25 mouse cellular contexts compared by ENCODE assay signal in the genomic region with DNA sequence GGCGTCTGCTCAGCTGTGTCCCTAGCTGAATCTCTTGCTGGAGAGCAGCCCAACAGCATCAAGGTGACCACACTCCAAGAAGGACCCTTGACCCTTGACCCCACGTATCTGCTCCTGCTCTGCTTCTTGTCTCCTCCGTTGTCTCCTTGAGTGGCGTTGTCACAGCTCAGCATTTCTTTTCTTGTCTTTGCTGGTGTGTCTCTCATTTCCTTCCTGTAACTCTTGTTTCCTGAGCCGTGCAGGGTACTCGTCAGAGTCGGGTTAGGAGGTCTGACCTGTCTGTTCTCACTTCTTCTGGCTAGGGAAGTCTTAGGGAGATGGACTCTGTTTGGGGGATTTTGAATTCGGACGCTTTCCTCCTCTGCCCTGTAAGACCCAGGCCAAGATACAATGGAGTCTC. TPM values are rescaled to one million over a fixed set of nuclear protein-coding genes. Genes with fewer than 3 reads are reported as not detected.
DNase-seq lines count a peak whose midpoint lies in the region; ATAC-seq lines count a peak whose summit lies in the region.
"Had no signal": no experiment of that assay in that cellular context is flagged by ENCODE, and none has a peak within 500 bp of the region (broad histone marks: within the 10 kb centered on the region; RNA-seq: fewer than 3 reads in every experiment).

No protein-coding gene starts in this region.

- peak overlapping the region; percentile 48; the same call in 1 of the 2 replicates for H3K27ac ChIP-seq in heart, embryonic 13.5 days (replicated peaks)
- no peak overlapping the region for H3K27ac ChIP-seq in forebrain, embryonic 11.5 days (ENCODE audit: low read depth, low read length)
- H3K27ac ChIP-seq: forebrain, embryonic 10.5 days; gastrocnemius, adult 2 months; heart, embryonic 15.5 days; kidney, embryonic 15.5 days; neural tube, embryonic 12.5 days; stomach, embryonic 15.5 days had no signal

- no peaks in the 10 kb centered on the region for H3K9me3 ChIP-seq in heart, embryonic 13.5 days
- no peaks in the 10 kb centered on the region for H3K9me3 ChIP-seq in forebrain, embryonic 11.5 days (ENCODE audit: control insufficient read depth, low read length)
- H3K9me3 ChIP-seq: forebrain, embryonic 10.5 days; heart, embryonic 15.5 days; kidney, embryonic 15.5 days; neural tube, embryonic 12.5 days; stomach, embryonic 15.5 days had no signal

- 35% methylated on average over 9 of the region's 9 CpGs for WGBS in heart, embryonic 13.5 days
- 70% methylated on average over 9 of the region's 9 CpGs for WGBS in forebrain, embryonic 11.5 days

- no peak overlapping the region for H3K4me3 ChIP-seq in heart, embryonic 13.5 days
- no peak overlapping the region for H3K4me3 ChIP-seq in forebrain, embryonic 11.5 days (ENCODE audit: low read depth, low read length)
- H3K4me3 ChIP-seq: forebrain, embryonic 10.5 days; gastrocnemius, adult 2 months; heart, embryonic 15.5 days; kidney, embryonic 15.5 days; neural tube, embryonic 12.5 days; stomach, embryonic 15.5 days had no signal

- ATAC-seq in heart, embryonic 13.5 days (ENCODE audit: extremely low read depth, insufficient number of reproducible peaks, low FRiP score, low TSS enrichment) = no peak
- no peak for ATAC-seq in forebrain, embryonic 11.5 days (replicated peaks; ENCODE audit: low FRiP score)
- ATAC-seq: hindbrain, embryonic 16.5 days; intestine, postnatal 0 days had no signal

- no peak overlapping the region for H3K4me2 ChIP-seq in heart, embryonic 13.5 days
- no peak overlapping the region for H3K4me2 ChIP-seq in forebrain, embryonic 11.5 days (ENCODE audit: low read depth, low read length, severe bottlenecking)
- H3K4me2 ChIP-seq: heart, embryonic 15.5 days; kidney, embryonic 15.5 days; neural tube, embryonic 12.5 days; stomach, embryonic 15.5 days had no signal

- DNase-seq in heart, postnatal 10 days = no peak
- peak; percentile 46 to 50 for DNase-seq in spleen, postnatal 36 days (ENCODE audit: low spot score in 2 of 2)
- no peak for DNase-seq in spleen, adult 18-20 months
- peak; percentile 60 for DNase-seq in naive thymus-derived CD4-positive, alpha-beta T cell, adult 2 months (ENCODE audit: low read depth)
- peak; percentile 71 for DNase-seq in yolk sac, embryonic 10.5 days (ENCODE audit: low spot score)
- no peak for DNase-seq in forebrain, embryonic 11.5 days (ENCODE audit: low spot score)
- no peak for DNase-seq in cerebellum, adult 11-12 months
- DNase-seq: adrenal gland, postnatal 14 days; cerebellum, adult 18-20 months; cerebellum, postnatal 25 days; gastrocnemius, adult 2 months; kidney, postnatal 4 days; lung, adult 18-20 months; lung, postnatal 14 days had no signal

- no peaks in the 10 kb centered on the region for H3K27me3 ChIP-seq in heart, embryonic 13.5 days (replicated peaks)
- H3K27me3 ChIP-seq in forebrain, embryonic 11.5 days (ENCODE audit: control insufficient read depth, insufficient read depth, low read length) = no peaks in the 10 kb centered on the region
- H3K27me3 ChIP-seq: heart, embryonic 15.5 days; kidney, embryonic 15.5 days; neural tube, embryonic 12.5 days; stomach, embryonic 15.5 days had no signal

- H3K36me3 ChIP-seq in heart, embryonic 13.5 days = peaks cover 100% of the 10 kb centered on the region
- no peaks in the 10 kb centered on the region; the same call in 1 of the 2 replicates for H3K36me3 ChIP-seq in forebrain, embryonic 11.5 days (ENCODE audit: control insufficient read depth, insufficient read depth, low read length)

- H3K4me1 ChIP-seq in heart, embryonic 13.5 days = peaks cover 18% of the 10 kb centered on the region
- H3K4me1 ChIP-seq in forebrain, embryonic 11.5 days (replicated peaks; ENCODE audit: control insufficient read depth, insufficient read depth, low read length) = no peaks in the 10 kb centered on the region
- H3K4me1 ChIP-seq: forebrain, embryonic 10.5 days; kidney, embryonic 15.5 days; neural tube, embryonic 12.5 days; stomach, embryonic 15.5 days had no signal

- no peak overlapping the region for H3K9ac ChIP-seq in heart, embryonic 13.5 days
- no peak overlapping the region for H3K9ac ChIP-seq in forebrain, embryonic 11.5 days (ENCODE audit: low read length)
- H3K9ac ChIP-seq: heart, embryonic 15.5 days; kidney, embryonic 15.5 days; neural tube, embryonic 12.5 days; stomach, embryonic 15.5 days had no signal

- intact Hi-C loops in heart, postnatal 10 days (cut with DNase I) = loop anchor here (5.0 kb wide), 1 partner anchor 34 kb away; no protein-coding TSS in a partner anchor

RNA-seq across cellular contexts. Expression of a gene that starts 23.4 kb away (rescaled TPM):
- polyA plus RNA-seq in heart, embryonic 13.5 days (2015; fragmentation: Nextera tagmentation; extraction: Ambion mirVana) = 13.5 and 13.7 TPM in 2 replicates
- 1 to 10 TPM; 9.9 to 10.0 TPM for total RNA-seq in heart, postnatal 10 days (2021)
- polyA plus RNA-seq in forebrain, embryonic 11.5 days (2014; fragmentation: Nextera tagmentation; extraction: Ambion mirVana) = 6.9 and 7.8 TPM in 2 replicates

RNA-seq across cellular contexts. Expression of a gene that starts 31.8 kb away (rescaled TPM):
- polyA plus RNA-seq in heart, embryonic 13.5 days (2015; fragmentation: Nextera tagmentation; extraction: Ambion mirVana) = 0.14 and 0.17 TPM in 2 replicates
- total RNA-seq in heart, postnatal 10 days (2021) = under 1 TPM in 1 of 2 experiments, not detected in 1; 0.45 TPM
- polyA plus RNA-seq in forebrain, embryonic 11.5 days (2014; fragmentation: Nextera tagmentation; extraction: Ambion mirVana) = 0.19 TPM in 1 of 2 replicates, not detected in the other
- total RNA-seq: hematopoietic stem cell, adult 5-6 weeks; megakaryocyte-erythroid progenitor cell, adult 5-6 weeks had no signal
- polyA plus RNA-seq: heart, embryonic 15.5 days; midbrain, postnatal 0 days had no signal

RNA-seq across cellular contexts. Expression of a gene that starts 35.9 kb away (rescaled TPM):
- 26.8 and 28.4 TPM in 2 replicates for polyA plus RNA-seq in heart, embryonic 13.5 days (2015; fragmentation: Nextera tagmentation; extraction: Ambion mirVana)
- total RNA-seq in heart, postnatal 10 days (2021) = 10 to 100 TPM; 18.7 to 21.4 TPM
- 50.4 and 51.5 TPM in 2 replicates for polyA plus RNA-seq in forebrain, embryonic 11.5 days (2014; fragmentation: Nextera tagmentation; extraction: Ambion mirVana)

RNA-seq across cellular contexts. Expression of a gene that starts 37.2 kb away (rescaled TPM):
- 54.9 and 58.1 TPM in 2 replicates for polyA plus RNA-seq in heart, embryonic 13.5 days (2015; fragmentation: Nextera tagmentation; extraction: Ambion mirVana)
- total RNA-seq in heart, postnatal 10 days (2021) = 10 to 100 TPM; 89.6 to 93.8 TPM
- polyA plus RNA-seq in forebrain, embryonic 11.5 days (2014; fragmentation: Nextera tagmentation; extraction: Ambion mirVana) = 44.7 and 47.0 TPM in 2 replicates

RNA-seq across cellular contexts. Expression of a gene that starts 40.6 kb away (rescaled TPM):
- 36.3 and 41.6 TPM in 2 replicates for polyA plus RNA-seq in heart, embryonic 13.5 days (2015; fragmentation: Nextera tagmentation; extraction: Ambion mirVana)
- total RNA-seq in heart, postnatal 10 days (2021) = 10 to 100 TPM; 14.1 to 18.1 TPM
- 41.8 and 44.3 TPM in 2 replicates for polyA plus RNA-seq in forebrain, embryonic 11.5 days (2014; fragmentation: Nextera tagmentation; extraction: Ambion mirVana)

Comparison
In these comparisons a context has a peak if more than half of its experiments do, and no peak if none do; other contexts are left out.
1. DNase-seq: peak in spleen, postnatal 36 days (2 of 2), naive thymus-derived CD4-positive, alpha-beta T cell, adult 2 months (single experiment) and yolk sac, embryonic 10.5 days (single experiment); none in heart, postnatal 10 days (0 of 2), spleen, adult 18-20 months (0 of 2), forebrain, embryonic 11.5 days (single experiment) and cerebellum, adult 11-12 months (single experiment).